Mouse (Mus musculus): ENCODE measurements at regions not wholly inside any gene's neighbourhood (a gene's known extent, or its start where the extent isn't known, plus 50 kb on each side); places are given as distances from the start of the nearest gene placed in this dataset.

- TF ChIP-seq CTCF (IDR thresholded peaks at IDR 0.05; ENCODE audit: low read depth) (no peak), EP300 (IDR thresholded peaks at IDR 0.05; ENCODE audit: low read depth) (no peak)
Observed at GRCm38 (mm10) chr2:137729871-137730270, 526.5 kb upstream of the Btbd3 start.

Data from liver, embryonic 14.5 days (tissue).